Mouse (Mus musculus): ENCODE measurements around the gene Fuca1. TPM values are rescaled to one million over a fixed set of nuclear protein-coding genes. Genes with fewer than 3 reads are reported as not detected.
"Not testable (repeated sequence)": the region's sequence is repeated elsewhere in the genome, so short reads cannot be mapped to it uniquely, and the experiment has no call there.

Gene Fuca1
- polyA plus RNA-seq, 1 experiment: 47.9 TPM

DNA sequence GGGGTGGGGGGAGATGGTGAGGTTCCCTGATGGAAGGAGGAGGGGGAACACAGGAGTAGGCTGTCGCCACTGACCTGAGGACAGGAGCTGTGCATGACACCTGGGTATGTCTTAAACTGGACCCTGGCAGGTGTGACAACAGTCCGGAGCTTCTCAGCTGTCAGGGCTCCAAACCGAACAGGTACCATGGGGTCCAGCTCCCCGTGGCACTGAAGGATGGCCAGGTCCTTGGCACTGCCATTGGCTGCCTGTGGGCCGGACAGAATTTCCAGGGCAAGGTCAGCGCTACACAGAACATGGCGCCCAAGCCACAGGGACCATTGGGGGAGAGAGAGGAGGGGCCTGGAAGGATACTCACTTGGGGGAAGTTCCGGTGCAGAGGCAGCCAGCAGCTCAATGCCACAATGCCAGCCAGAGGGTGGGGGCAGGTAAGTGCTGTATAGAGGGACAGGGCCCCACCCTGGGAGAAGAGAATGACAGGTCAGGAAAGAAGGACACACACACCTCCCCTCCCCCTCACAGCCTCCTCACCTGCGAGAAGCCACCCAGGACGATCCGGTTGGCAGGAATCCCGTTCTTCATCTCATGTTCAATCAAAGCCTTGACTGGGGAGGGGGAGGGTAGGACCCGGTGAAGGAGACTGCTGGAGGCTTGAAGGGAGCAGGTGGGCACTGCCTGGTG, 48.7 kb downstream of the Fuca1 start:
- no peak overlapping the region for H3K4me3 ChIP-seq (replicated peaks; ENCODE audit: insufficient read depth, low read depth, low read length)
- H3K27ac ChIP-seq (ENCODE audit: insufficient read depth, low read length): no peak overlapping the region
- H3K4me1 ChIP-seq (ENCODE audit: control insufficient read depth, insufficient read depth, low read length): peaks cover 4% of the 10 kb centered on the region
- no peak for TF ChIP-seq CTCF (IDR thresholded peaks at IDR 0.05; ENCODE audit: borderline replicate concordance, insufficient read depth, low read depth, low read length)
- no peaks in the 10 kb centered on the region for H3K27me3 ChIP-seq (ENCODE audit: control insufficient read depth, insufficient read depth, low read length)
- DNase-seq: no peak
- 62% methylated on average over 13 of the region's 13 CpGs for WGBS

GRCm38 (mm10) chr4:135970585-135970984, 50.0 kb downstream of the Fuca1 start:
- 75% methylated on average over 11 of the region's 11 CpGs for WGBS
- no peak for TF ChIP-seq CTCF (IDR thresholded peaks at IDR 0.05; ENCODE audit: borderline replicate concordance, insufficient read depth, low read depth, low read length)
- TF ChIP-seq POLR2A (IDR thresholded peaks at IDR 0.05; ENCODE audit: borderline replicate concordance, insufficient read depth, low read length): no peak
- Histone ChIP-seq H3K27me3 (ENCODE audit: control insufficient read depth, insufficient read depth, low read length) (no peaks in the 10 kb centered on the region), H3K4me3 (replicated peaks; ENCODE audit: insufficient read depth, low read depth, low read length) (no peak overlapping the region), H3K27ac (ENCODE audit: insufficient read depth, low read length) (no peak overlapping the region), H3K4me1 (ENCODE audit: control insufficient read depth, insufficient read depth, low read length) (peaks cover 4% of the 10 kb centered on the region)
- DNase-seq: no peak

- 0 out of 2 replicates have a peak overlapping the region, but pooled peaks have one; percentile 27 for H3K27ac ChIP-seq (ENCODE audit: insufficient read depth, low read length)
- WGBS: 2% methylated on average over 33 of the region's 35 CpGs
- H3K4me3 ChIP-seq (replicated peaks; ENCODE audit: insufficient read depth, low read depth, low read length): peak overlapping the region; percentile 91
- H3K27me3 ChIP-seq (ENCODE audit: control insufficient read depth, insufficient read depth, low read length): no peaks in the 10 kb centered on the region
- TF ChIP-seq POLR2A (IDR thresholded peaks at IDR 0.05; ENCODE audit: borderline replicate concordance, insufficient read depth, low read length) (no peak), CTCF (IDR thresholded peaks at IDR 0.05; ENCODE audit: borderline replicate concordance, insufficient read depth, low read depth, low read length) (no peak)
- peaks cover 4% of the 10 kb centered on the region for H3K4me1 ChIP-seq (ENCODE audit: control insufficient read depth, insufficient read depth, low read length)
- peak in 1 of 2 experiments; percentile 33 for DNase-seq
Measured at GRCm38 (mm10) chr4:135971805-135972555, 51.4 kb downstream of the Fuca1 start.

DNA sequence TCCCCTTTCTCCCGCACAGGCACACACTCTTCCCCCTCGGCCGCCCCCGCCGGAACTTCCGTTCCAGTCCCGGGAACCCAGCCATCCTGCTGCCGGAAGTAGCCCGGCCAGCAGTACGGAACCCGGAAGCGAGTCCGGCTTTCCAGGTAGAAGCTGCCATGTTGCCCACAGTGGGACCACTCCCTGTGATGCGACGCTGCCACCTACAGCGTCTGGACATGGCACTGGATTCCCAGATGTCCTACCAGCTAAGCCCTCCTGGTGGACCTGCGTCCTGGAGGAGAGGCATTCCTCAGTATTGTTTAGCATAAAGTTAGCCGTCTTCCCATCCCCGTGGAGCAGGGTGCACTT, 52.0 kb downstream of the Fuca1 start, which contains the start of gene Lypla2:
Gene Lypla2 (minus strand): TSS at position 71 of the 351 bp plus-strand sequence.
- H3K4me1 ChIP-seq (ENCODE audit: control insufficient read depth, insufficient read depth, low read length): peaks cover 4% of the 10 kb centered on the region
- peak within 1 kb of the TSS; percentile 91 for H3K4me3 ChIP-seq (replicated peaks; ENCODE audit: insufficient read depth, low read depth, low read length)
- H3K27ac ChIP-seq (ENCODE audit: insufficient read depth, low read length): peak within 1 kb of the TSS; percentile 48
- peak; percentile 90 to 91 for DNase-seq
- no peak for TF ChIP-seq CTCF (IDR thresholded peaks at IDR 0.05; ENCODE audit: borderline replicate concordance, insufficient read depth, low read depth, low read length)
- peak; percentile 88 for TF ChIP-seq POLR2A (IDR thresholded peaks at IDR 0.05; ENCODE audit: borderline replicate concordance, insufficient read depth, low read length)
- H3K27me3 ChIP-seq (ENCODE audit: control insufficient read depth, insufficient read depth, low read length): no peaks in the 10 kb centered on the region
- WGBS: under 1% methylated on average over 19 of the region's 19 CpGs

DNA sequence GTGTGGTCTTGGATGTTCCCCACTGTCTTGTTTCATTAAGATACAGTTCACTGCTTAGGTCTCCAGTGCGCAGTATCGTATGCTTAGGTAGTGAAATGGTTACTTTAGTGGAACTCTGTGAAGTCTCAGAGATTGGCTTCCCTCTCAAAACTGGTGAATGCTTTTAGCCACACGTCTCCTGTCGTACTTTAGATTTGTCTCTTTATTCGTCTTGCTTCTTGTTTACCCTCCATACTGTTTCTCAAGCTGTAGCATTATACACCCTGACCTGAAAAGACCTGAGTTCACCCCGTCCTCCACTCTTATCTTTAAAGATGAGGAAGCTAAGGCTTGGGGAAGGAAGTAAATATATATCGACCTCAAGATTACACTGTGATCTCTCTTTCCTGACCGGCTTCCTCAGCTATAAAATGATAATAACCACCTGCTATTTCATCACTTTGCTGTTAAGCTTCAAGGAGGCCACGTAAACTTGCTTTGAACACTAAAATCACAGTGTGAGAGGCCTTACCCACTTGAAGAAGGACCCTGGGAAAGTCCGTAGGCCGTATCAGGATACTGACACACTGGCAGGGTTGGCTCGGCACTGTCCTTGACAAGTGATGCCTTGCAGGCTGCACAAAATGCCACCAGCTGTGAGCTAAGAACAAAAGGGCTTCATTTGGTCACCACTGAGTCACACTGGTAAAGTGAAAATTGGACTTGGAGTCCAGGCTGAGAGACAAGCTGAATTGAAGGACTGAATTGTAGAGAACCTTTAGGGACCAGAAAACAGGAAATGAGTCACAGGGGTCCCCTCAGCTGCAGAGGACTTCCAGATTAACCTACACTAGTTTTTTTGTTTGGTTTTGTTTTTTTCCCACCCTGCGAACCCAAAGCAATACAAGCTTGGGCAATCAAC, 52.6 kb downstream of the Fuca1 start:
- no peak for TF ChIP-seq CTCF (IDR thresholded peaks at IDR 0.05; ENCODE audit: borderline replicate concordance, insufficient read depth, low read depth, low read length)
- TF ChIP-seq POLR2A (IDR thresholded peaks at IDR 0.05; ENCODE audit: borderline replicate concordance, insufficient read depth, low read length): no peak
- H3K4me1 ChIP-seq (ENCODE audit: control insufficient read depth, insufficient read depth, low read length): peaks cover 4% of the 10 kb centered on the region
- H3K27ac ChIP-seq (ENCODE audit: insufficient read depth, low read length): peak overlapping the region; percentile 48; the same call in 1 of the 2 replicates
- DNase-seq: peak in 1 of 2 experiments; percentile 11
- no peaks in the 10 kb centered on the region for H3K27me3 ChIP-seq (ENCODE audit: control insufficient read depth, insufficient read depth, low read length)
- 60% methylated on average over 13 of the region's 13 CpGs for WGBS
- H3K4me3 ChIP-seq (replicated peaks; ENCODE audit: insufficient read depth, low read depth, low read length): peak overlapping the region; percentile 91

DNA sequence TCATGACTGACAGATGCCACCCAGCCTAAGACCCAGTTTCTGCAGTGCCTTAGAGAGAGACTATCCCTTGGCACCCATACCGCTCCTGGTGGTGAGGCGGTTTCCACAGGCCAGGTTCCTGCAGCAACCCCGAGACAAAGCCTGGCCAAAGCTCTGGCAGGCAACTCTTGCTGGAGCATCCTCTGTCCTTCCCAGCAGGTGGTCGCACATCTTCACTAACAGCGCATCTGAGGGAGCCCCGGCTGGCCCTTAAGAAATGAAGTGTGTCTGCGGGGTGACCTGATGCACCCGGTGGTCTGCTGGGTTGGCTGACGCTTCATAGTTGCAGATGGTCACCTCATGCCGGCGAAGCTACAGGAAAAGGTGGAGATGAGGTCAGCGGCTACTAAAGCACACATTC, 55.6 kb downstream of the Fuca1 start:
- TF ChIP-seq POLR2A (IDR thresholded peaks at IDR 0.05; ENCODE audit: borderline replicate concordance, insufficient read depth, low read length) (no peak), CTCF (IDR thresholded peaks at IDR 0.05; ENCODE audit: borderline replicate concordance, insufficient read depth, low read depth, low read length) (no peak)
- Histone ChIP-seq H3K4me1 (ENCODE audit: control insufficient read depth, insufficient read depth, low read length) (peaks cover 8% of the 10 kb centered on the region), H3K4me3 (replicated peaks; ENCODE audit: insufficient read depth, low read depth, low read length) (no peak overlapping the region), H3K27me3 (ENCODE audit: control insufficient read depth, insufficient read depth, low read length) (no peaks in the 10 kb centered on the region), H3K27ac (ENCODE audit: insufficient read depth, low read length) (no peak overlapping the region)
- WGBS: 74% methylated on average over 12 of the region's 12 CpGs
- DNase-seq: peak in 1 of 2 experiments; percentile 15

DNA sequence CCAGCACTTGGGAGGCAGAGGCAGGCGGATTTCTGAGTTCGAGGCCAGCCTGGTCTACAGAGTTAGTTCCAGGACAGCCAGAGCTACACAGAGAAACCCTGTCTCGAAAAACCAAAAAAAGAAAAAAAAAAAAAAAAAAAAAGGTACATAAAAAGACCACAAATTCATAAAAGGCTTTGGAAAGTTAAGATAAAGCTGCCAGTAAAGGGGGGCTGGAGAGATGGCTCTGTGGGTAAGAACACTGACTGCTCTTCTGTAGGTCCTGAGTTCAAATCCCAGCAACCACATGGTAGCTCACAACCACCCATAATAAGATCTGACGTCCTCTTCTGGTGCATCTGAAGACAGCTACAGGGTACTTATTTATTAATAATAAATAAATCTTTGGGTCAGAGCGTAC, 59.7 kb downstream of the Fuca1 start:
- 93% methylated on average over 5 of the region's 5 CpGs for WGBS
- H3K4me3 ChIP-seq (replicated peaks; ENCODE audit: insufficient read depth, low read depth, low read length); H3K27me3 ChIP-seq (ENCODE audit: control insufficient read depth, insufficient read depth, low read length); H3K4me1 ChIP-seq (ENCODE audit: control insufficient read depth, insufficient read depth, low read length); H3K27ac ChIP-seq (ENCODE audit: insufficient read depth, low read length); DNase-seq: not testable (repeated sequence)

Measured in cerebellum, adult 2 months (tissue).